Mouse (Mus musculus) embryonic facial prominence, embryonic 10.5 days (tissue): ENCODE data around the gene Ttc16. TPM values are rescaled to one million over a fixed set of nuclear protein-coding genes. Genes with fewer than 3 reads are reported as not detected.
A peak's percentile ranks its signal among the peaks of the same experiment; 100 is the strongest.

Experiments used
- DNase-seq: peaks from one replicate; pipeline ENCODE4 v3.0.0-alpha.2; 2017; ENCODE audit warnings: low spot score
- H3K27ac ChIP-seq: fragments of 300-500 bp; sonication (generic); replicated peaks from 2 replicates; pipeline ENCODE4 v1.5.1; 2016; ENCODE audit warnings: mild to moderate bottlenecking
- H3K27me3 ChIP-seq: fragments of 300-500 bp; sonication (generic); replicated peaks from 2 replicates; pipeline ENCODE4 v1.6.1; 2016; ENCODE audit warnings: low read depth, mild to moderate bottlenecking; ENCODE audit not compliant: poor library complexity, severe bottlenecking
- H3K36me3 ChIP-seq: fragments of 300-500 bp; sonication (generic); replicated peaks from 2 replicates; pipeline ENCODE4 v1.6.1; 2016; ENCODE audit warnings: mild to moderate bottlenecking, moderate library complexity
- H3K4me1 ChIP-seq: fragments of 300-500 bp; sonication (generic); 2 replicates; pipeline ENCODE4 v1.6.1; 2016
- H3K4me3 ChIP-seq: fragments of 300-500 bp; sonication (generic); 2 replicates; pipeline ENCODE4 v1.5.1; 2016; ENCODE audit warnings: mild to moderate bottlenecking, moderate library complexity
- H3K9me3 ChIP-seq: fragments of 300-500 bp; sonication (generic); 2 replicates; pipeline ENCODE4 v1.6.1; 2016; ENCODE audit warnings: mild to moderate bottlenecking
- WGBS: fragments of 180-500 bp; shearing (Covaris S2); methylation state at CpG from one replicate; pipeline ENCODE4 v1.1.7; 2016; 5-methylcytosine and 5-hydroxymethylcytosine counted together
- polyA plus RNA-seq: library from polyadenylated mRNA; unstranded; fragments of >200 nt; fragmentation: Nextera tagmentation; extraction: Ambion mirVana; gene quantifications from 2 replicates; pipeline ENCODE4 v1.2.1, GENCODE M21; 2016

Ttc16 gene
- polyA plus RNA-seq, 1 experiment from 2014 or later = 0.34 TPM

GRCm38 (mm10) chr2:32808816-32809566 is 33.6 kb upstream of the Ttc16 start:
- DNase-seq = no peak
- 93% methylated on average over 14 of the region's 14 CpGs for WGBS
- Histone ChIP-seq H3K36me3 (peaks cover 63% of the 10 kb centered on the region), H3K4me1 (peaks cover 19% of the 10 kb centered on the region; the same call in 1 of the 2 replicates), H3K27ac (no peak overlapping the region), H3K4me3 (no peak overlapping the region), H3K27me3 (no peaks in the 10 kb centered on the region), H3K9me3 (no peaks in the 10 kb centered on the region)

- Histone ChIP-seq H3K27me3 (no peaks in the 10 kb centered on the region), H3K4me1 (peaks cover 11% of the 10 kb centered on the region), H3K27ac (no peak overlapping the region; the same call in 1 of the 2 replicates), H3K9me3 (no peaks in the 10 kb centered on the region), H3K36me3 (peaks cover 84% of the 10 kb centered on the region), H3K4me3 (no peak overlapping the region)
- no peak for DNase-seq
- 72% methylated on average over 10 of the region's 10 CpGs for WGBS
These were observed 23.0 kb upstream of the Ttc16 start for GRCm38 (mm10) chr2:32798251-32798962.

DNA sequence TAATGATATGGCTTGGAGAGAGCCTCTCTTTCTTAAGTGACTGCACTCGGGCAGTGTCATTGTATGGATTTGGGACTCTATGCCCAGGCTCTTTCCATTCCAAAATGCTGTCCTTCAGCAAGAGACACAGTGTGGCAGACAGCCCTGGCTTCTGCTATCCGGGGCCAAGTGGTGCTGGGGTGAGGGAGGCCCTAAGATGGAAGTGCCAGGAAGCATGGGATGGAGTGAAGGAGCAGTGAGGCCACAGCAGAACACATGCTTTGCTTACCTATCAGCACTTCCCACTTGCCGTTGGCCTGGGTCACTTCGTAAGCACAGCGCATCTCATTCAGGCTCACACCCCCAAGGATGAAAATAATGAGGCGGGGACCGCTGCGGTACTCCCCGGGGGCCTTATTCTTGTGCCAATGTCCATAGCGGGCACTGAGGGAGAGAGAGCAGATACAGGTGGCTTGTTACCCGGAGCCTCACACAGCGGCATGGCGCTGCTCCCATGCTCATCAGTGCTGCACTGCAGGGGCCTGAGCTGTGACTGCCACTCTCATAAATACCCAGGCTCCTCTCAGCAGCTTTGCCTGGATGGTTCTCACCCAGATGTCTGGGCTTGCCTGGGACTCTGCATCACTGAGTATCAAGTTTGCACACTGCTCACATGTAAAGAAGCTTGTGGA is 20.4 kb upstream of the Ttc16 start:
- no peak for DNase-seq
- peaks cover 11% of the 10 kb centered on the region for H3K4me1 ChIP-seq
- no peak overlapping the region for H3K4me3 ChIP-seq
- H3K27me3 ChIP-seq = no peaks in the 10 kb centered on the region
- no peaks in the 10 kb centered on the region for H3K9me3 ChIP-seq
- H3K27ac ChIP-seq = no peak overlapping the region
- whole genome bisulfite sequencing = 91% methylated on average over 13 of the region's 13 CpGs
- H3K36me3 ChIP-seq = peaks cover 67% of the 10 kb centered on the region

GRCm38 (mm10) chr2:32791297-32791696 is 15.9 kb upstream of the Ttc16 start:
- H3K27me3 ChIP-seq = no peaks in the 10 kb centered on the region
- no peak overlapping the region for H3K27ac ChIP-seq
- WGBS = 90% methylated on average over 6 of the region's 6 CpGs
- H3K4me3 ChIP-seq = no peak overlapping the region
- H3K9me3 ChIP-seq = no peaks in the 10 kb centered on the region
- H3K36me3 ChIP-seq = peaks cover 34% of the 10 kb centered on the region
- DNase-seq = no peak
- H3K4me1 ChIP-seq = peaks cover 7% of the 10 kb centered on the region; the same call in 1 of the 2 replicates

DNA sequence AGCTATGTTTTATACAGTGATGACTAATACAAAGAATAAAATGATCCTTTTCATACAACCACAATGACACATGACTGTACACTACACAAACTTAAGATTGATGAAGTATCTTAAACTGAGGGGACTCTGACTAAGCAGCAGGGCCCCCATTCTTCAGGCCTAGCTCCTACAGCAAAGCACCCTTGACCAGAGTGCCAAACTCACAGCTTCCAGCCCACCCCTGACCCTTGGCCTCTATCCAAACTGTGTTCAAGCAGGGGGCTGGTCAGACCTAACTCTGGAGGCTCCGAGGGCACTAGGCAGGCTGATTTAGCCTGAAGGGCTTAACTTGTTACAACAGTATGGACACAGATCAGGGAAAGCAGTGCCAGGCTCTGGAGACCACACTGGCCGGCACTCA is 13.1 kb upstream of the Ttc16 start:
- no peaks in the 10 kb centered on the region for H3K27me3 ChIP-seq
- H3K9me3 ChIP-seq = no peaks in the 10 kb centered on the region
- H3K4me1 ChIP-seq = peaks cover 10% of the 10 kb centered on the region; the same call in 1 of the 2 replicates
- H3K27ac ChIP-seq = 0 out of 2 replicates have a peak overlapping the region, but pooled peaks have one; percentile 24
- H3K36me3 ChIP-seq = peaks cover 9% of the 10 kb centered on the region; the same call in 1 of the 2 replicates
- DNase-seq = no peak
- WGBS = 46% methylated on average over 2 of the region's 2 CpGs
- no peak overlapping the region for H3K4me3 ChIP-seq

- Histone ChIP-seq H3K27me3 (no peaks in the 10 kb centered on the region), H3K36me3 (peaks cover 4% of the 10 kb centered on the region; the same call in 1 of the 2 replicates), H3K4me1 (peaks cover 10% of the 10 kb centered on the region; the same call in 1 of the 2 replicates), H3K4me3 (no peak overlapping the region), H3K9me3 (no peaks in the 10 kb centered on the region), H3K27ac (no peak overlapping the region)
- whole genome bisulfite sequencing = 67% methylated on average over 6 of the region's 6 CpGs
- no peak for DNase-seq
These were observed 11.7 kb upstream of the Ttc16 start for GRCm38 (mm10) chr2:32787176-32787575.

GRCm38 (mm10) chr2:32784048-32784681 is 8.7 kb upstream of the Ttc16 start, which contains the start of gene Cfap157:
Cfap157 (minus strand) TSS chr2:32784428.
- Histone ChIP-seq H3K4me1 (peaks cover 18% of the 10 kb centered on the region; the same call in 1 of the 2 replicates), H3K27ac (no peak within 1 kb of the TSS; the same call in 1 of the 2 replicates), H3K9me3 (no peaks in the 10 kb centered on the region), H3K27me3 (no peaks in the 10 kb centered on the region), H3K36me3 (peaks cover 4% of the 10 kb centered on the region; the same call in 1 of the 2 replicates), H3K4me3 (no peak within 1 kb of the TSS)
- DNase-seq = no peak
- WGBS = 65% methylated on average over 4 of the region's 4 CpGs

DNA sequence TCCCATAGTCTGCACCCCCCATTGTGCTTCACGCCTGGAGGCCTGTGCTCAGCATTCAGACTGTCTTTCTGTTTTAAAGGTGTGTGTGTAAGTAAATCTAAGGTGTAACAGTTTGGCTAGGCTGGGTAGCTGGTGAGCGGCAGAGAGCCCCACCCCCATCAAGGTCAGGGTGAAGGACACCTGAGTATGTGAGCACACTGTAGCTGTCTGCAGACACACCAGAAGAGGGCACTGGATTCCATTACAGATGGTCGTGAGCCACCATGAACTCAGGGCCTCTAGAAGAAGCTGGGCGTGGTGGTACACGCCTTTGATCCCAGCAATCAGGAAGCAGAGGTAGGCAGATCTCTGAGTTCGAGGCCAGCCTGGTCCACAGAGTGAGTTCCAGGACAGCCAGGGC is 6.3 kb upstream of the Ttc16 start:
- Histone ChIP-seq H3K36me3 (no peaks in the 10 kb centered on the region), H3K27ac (no peak overlapping the region), H3K9me3 (no peaks in the 10 kb centered on the region), H3K4me3 (no peak overlapping the region), H3K27me3 (peaks cover 14% of the 10 kb centered on the region), H3K4me1 (peaks cover 23% of the 10 kb centered on the region)
- 79% methylated on average over 6 of the region's 6 CpGs for WGBS
- no peak for DNase-seq

- WGBS = 92% methylated on average over 6 of the region's 6 CpGs
- no peak for DNase-seq
These were observed 4.3 kb upstream of the Ttc16 start for GRCm38 (mm10) chr2:32779714-32780113.

GRCm38 (mm10) chr2:32779131-32779530 is 3.7 kb upstream of the Ttc16 start:
- H3K27me3 ChIP-seq = peaks cover 21% of the 10 kb centered on the region
- H3K36me3 ChIP-seq = no peaks in the 10 kb centered on the region
- H3K4me1 ChIP-seq = peaks cover 42% of the 10 kb centered on the region
- H3K27ac ChIP-seq = no peak overlapping the region
- DNase-seq = peak; percentile 72
- no peaks in the 10 kb centered on the region for H3K9me3 ChIP-seq
- H3K4me3 ChIP-seq = no peak overlapping the region
- WGBS = 18% methylated on average over 8 of the region's 8 CpGs

More at GRCm38 (mm10) chr2:32779714-32780113, 4.3 kb upstream of the Ttc16 start:
- H3K9me3 ChIP-seq = no peaks in the 10 kb centered on the region
- no peaks in the 10 kb centered on the region for H3K36me3 ChIP-seq
- no peak overlapping the region for H3K4me3 ChIP-seq
- H3K27me3 ChIP-seq = peaks cover 21% of the 10 kb centered on the region
- H3K27ac ChIP-seq = no peak overlapping the region
- peaks cover 42% of the 10 kb centered on the region for H3K4me1 ChIP-seq

GRCm38 (mm10) chr2:32778081-32778480 is 2.6 kb upstream of the Ttc16 start:
- Histone ChIP-seq H3K4me1 (peaks cover 39% of the 10 kb centered on the region), H3K36me3 (no peaks in the 10 kb centered on the region), H3K9me3 (no peaks in the 10 kb centered on the region), H3K4me3 (no peak overlapping the region), H3K27me3 (peaks cover 26% of the 10 kb centered on the region), H3K27ac (no peak overlapping the region)
- 95% methylated on average over 6 of the region's 6 CpGs for WGBS
- no peak for DNase-seq

GRCm38 (mm10) chr2:32776192-32776591 is 759 bp upstream of the Ttc16 start:
- Histone ChIP-seq H3K4me1 (peaks cover 53% of the 10 kb centered on the region), H3K36me3 (no peaks in the 10 kb centered on the region), H3K27ac (no peak overlapping the region), H3K9me3 (no peaks in the 10 kb centered on the region), H3K4me3 (peak overlapping the region; percentile 77), H3K27me3 (peaks cover 26% of the 10 kb centered on the region)
- 19% methylated on average over 22 of the region's 22 CpGs for WGBS
- DNase-seq = no peak
